Mouse (Mus musculus) frontal cortex, postnatal 25 days (tissue): ENCODE measurements around the gene Adam12.
A peak's percentile ranks its signal among the peaks of the same experiment; 100 is the strongest.
"Not testable (repeated sequence)": the region's sequence is repeated elsewhere in the genome, so short reads cannot be mapped to it uniquely, and the experiment has no call there.

Experiments
- DNase-seq, 2 experiments: peaks; one replicate each; pipeline ENCODE4 v3.0.0; 2022; ENCODE audit warnings: low spot score in 2 of 2

The Adam12 gene

GRCm38 (mm10) chr7:133933378-133933777 lies 298.6 kb downstream of the Adam12 start:
- no peak for DNase-seq

- DNase-seq = no peak
These were observed 300.5 kb downstream of the Adam12 start for GRCm38 (mm10) chr7:133931481-133931880.

- no peak for DNase-seq
These were observed 303.0 kb downstream of the Adam12 start for GRCm38 (mm10) chr7:133928981-133929380.

GRCm38 (mm10) chr7:133925771-133926170 lies 306.2 kb downstream of the Adam12 start:
- DNase-seq = no peak

GRCm38 (mm10) chr7:133923994-133924393 lies 308.0 kb downstream of the Adam12 start:
- DNase-seq = no peak

GRCm38 (mm10) chr7:133921291-133921690 lies 310.7 kb downstream of the Adam12 start:
- no peak for DNase-seq

GRCm38 (mm10) chr7:133920724-133921123 lies 311.2 kb downstream of the Adam12 start:
- DNase-seq = no peak

- DNase-seq = peak; percentile 20 to 46
These were observed 312.0 kb downstream of the Adam12 start for GRCm38 (mm10) chr7:133919918-133920317.

- DNase-seq = no peak
These were observed 312.6 kb downstream of the Adam12 start for GRCm38 (mm10) chr7:133919306-133919705.

GRCm38 (mm10) chr7:133916230-133916629 lies 315.7 kb downstream of the Adam12 start:
- DNase-seq = no peak

- DNase-seq = peak in 1 of 2 experiments; percentile 11
These were observed 320.1 kb downstream of the Adam12 start for GRCm38 (mm10) chr7:133911881-133912280.

- DNase-seq = no peak
These were observed 322.0 kb downstream of the Adam12 start for GRCm38 (mm10) chr7:133909833-133910375.

- no peak for DNase-seq
These were observed 323.0 kb downstream of the Adam12 start for GRCm38 (mm10) chr7:133908966-133909365.

- DNase-seq = no peak
These were observed 332.6 kb downstream of the Adam12 start for GRCm38 (mm10) chr7:133899391-133899790.

GRCm38 (mm10) chr7:133891796-133892195 lies 340.1 kb downstream of the Adam12 start:
- no peak for DNase-seq

- no peak for DNase-seq
These were observed 340.6 kb downstream of the Adam12 start for GRCm38 (mm10) chr7:133891298-133891697.

GRCm38 (mm10) chr7:133889986-133890385 lies 342.0 kb downstream of the Adam12 start:
- no peak for DNase-seq

- no peak for DNase-seq
These were observed 342.7 kb downstream of the Adam12 start for GRCm38 (mm10) chr7:133888926-133889920.

- not testable (repeated sequence) for DNase-seq
These were observed 347.1 kb downstream of the Adam12 start for GRCm38 (mm10) chr7:133884759-133885431.

- no peak for DNase-seq
These were observed 352.2 kb downstream of the Adam12 start for GRCm38 (mm10) chr7:133879761-133880160.

- DNase-seq = no peak
These were observed 355.2 kb downstream of the Adam12 start for GRCm38 (mm10) chr7:133876646-133877342.

- no peak for DNase-seq
These were observed 355.8 kb downstream of the Adam12 start for GRCm38 (mm10) chr7:133876139-133876538.
